9 mouse cellular contexts compared by ENCODE assay signal in genomic region chr7:102223883-102224738, GRCm38 (mm10). TPM values are rescaled to one million over a fixed set of nuclear protein-coding genes. Genes with fewer than 3 reads are reported as not detected.
DNase-seq lines count a peak whose midpoint lies in the region; ATAC-seq lines count a peak whose summit lies in the region.
"Had no signal": no experiment of that assay in that cellular context is flagged by ENCODE, and none has a peak within 500 bp of the region (broad histone marks: within the 10 kb centered on the region; RNA-seq: fewer than 3 reads in every experiment).

No protein-coding gene starts in this region.

- 84% methylated on average over 5 of the region's 5 CpGs for WGBS in heart, embryonic 15.5 days
- WGBS in liver, embryonic 13.5 days (ENCODE audit: insufficient replicate concordance): 74% methylated on average over 5 of the region's 5 CpGs

- H3K9ac ChIP-seq in heart, embryonic 15.5 days: no peak overlapping the region
- no peak overlapping the region for H3K9ac ChIP-seq in liver, embryonic 13.5 days

- H3K36me3 ChIP-seq in heart, embryonic 15.5 days: 0 out of 2 replicates have a peak, but pooled peaks cover 3% of the 10 kb centered on the region
- H3K36me3 ChIP-seq in liver, embryonic 13.5 days: 0 out of 2 replicates have a peak, but pooled peaks cover 4% of the 10 kb centered on the region

- no peak for ATAC-seq in heart, embryonic 15.5 days (replicated peaks; ENCODE audit: insufficient number of reproducible peaks, insufficient read depth, low FRiP score, low read depth)
- no peak for ATAC-seq in liver, embryonic 13.5 days (ENCODE audit: low read depth)
- no peak for ATAC-seq in monocyte, adult 5-6 weeks (replicated peaks; ENCODE audit: insufficient number of reproducible peaks, low FRiP score, low TSS enrichment, poor library complexity, severe bottlenecking)

- 0 out of 2 replicates have a peak overlapping the region, but pooled peaks have one; percentile 83 for H3K4me2 ChIP-seq in heart, embryonic 15.5 days
- peak overlapping the region; percentile 89 for H3K4me2 ChIP-seq in liver, embryonic 13.5 days

- peaks cover 6% of the 10 kb centered on the region for H3K4me1 ChIP-seq in heart, embryonic 15.5 days (replicated peaks)
- peaks cover 26% of the 10 kb centered on the region for H3K4me1 ChIP-seq in liver, embryonic 13.5 days (replicated peaks)

- no peak overlapping the region for H3K4me3 ChIP-seq in heart, embryonic 15.5 days
- no peak overlapping the region for H3K4me3 ChIP-seq in liver, embryonic 13.5 days (replicated peaks)

- no peak overlapping the region for H3K27ac ChIP-seq in heart, embryonic 15.5 days
- no peak overlapping the region for H3K27ac ChIP-seq in liver, embryonic 13.5 days

- no peaks in the 10 kb centered on the region for H3K27me3 ChIP-seq in heart, embryonic 15.5 days
- H3K27me3 ChIP-seq in liver, embryonic 13.5 days: no peaks in the 10 kb centered on the region
- H3K27me3 ChIP-seq: CH12.LX had no signal

- DNase-seq in heart, adult 9 months (ENCODE audit: low spot score in 2 of 2): no peak
- peak; percentile 2 for DNase-seq in right cerebral cortex, postnatal 25 days
- no peak for DNase-seq in right cerebral cortex, adult 2 months (ENCODE audit: low spot score in 2 of 2)
- no peak for DNase-seq in liver, embryonic 13.5 days
- DNase-seq in left cerebral cortex, adult 18-20 months (ENCODE audit: low spot score in 2 of 2): no peak
- DNase-seq in embryo, embryonic 10 days (ENCODE audit: low spot score): no peak

- no peaks in the 10 kb centered on the region for H3K9me3 ChIP-seq in heart, embryonic 15.5 days (replicated peaks)
- no peaks in the 10 kb centered on the region for H3K9me3 ChIP-seq in liver, embryonic 13.5 days (replicated peaks)

RNA-seq across cellular contexts. Expression of gene Pgap2, which starts 14.1 kb away (rescaled TPM):
- polyA plus RNA-seq in heart, embryonic 15.5 days (2015; fragmentation: Nextera tagmentation; extraction: Ambion mirVana): 50.8 and 59.0 TPM in 2 replicates
- 23.3 and 27.3 TPM in 2 replicates for polyA plus RNA-seq in liver, embryonic 13.5 days (2015; fragmentation: Nextera tagmentation; extraction: Ambion mirVana)
- 10 to 100 TPM; 20.5 to 21.2 TPM for total RNA-seq in left cerebral cortex, adult 18-20 months (2021)
- total RNA-seq in monocyte, adult 5-6 weeks (2017): 14.2 to 22.1 TPM (median 16.5 TPM) in 3 replicates

RNA-seq across cellular contexts. Expression of gene Nup98, which starts 14.1 kb away (rescaled TPM):
- polyA plus RNA-seq in heart, embryonic 15.5 days (2015; fragmentation: Nextera tagmentation; extraction: Ambion mirVana): 17.8 and 22.0 TPM in 2 replicates
- 16.9 and 20.7 TPM in 2 replicates for polyA plus RNA-seq in liver, embryonic 13.5 days (2015; fragmentation: Nextera tagmentation; extraction: Ambion mirVana)
- 10 to 100 TPM; 43.3 to 45.6 TPM for total RNA-seq in left cerebral cortex, adult 18-20 months (2021)
- 67.0 to 71.8 TPM (median 71.7 TPM) in 3 replicates for total RNA-seq in monocyte, adult 5-6 weeks (2017)

RNA-seq across cellular contexts. Expression of gene Rhog, which starts 31.7 kb away (rescaled TPM):
- 37.6 and 53.6 TPM in 2 replicates for polyA plus RNA-seq in heart, embryonic 15.5 days (2015; fragmentation: Nextera tagmentation; extraction: Ambion mirVana)
- 56.0 and 58.2 TPM in 2 replicates for polyA plus RNA-seq in liver, embryonic 13.5 days (2015; fragmentation: Nextera tagmentation; extraction: Ambion mirVana)
- 10 to 100 TPM; 21.7 to 22.5 TPM for total RNA-seq in left cerebral cortex, adult 18-20 months (2021)
- total RNA-seq in monocyte, adult 5-6 weeks (2017): 46.7 to 78.6 TPM (median 62.1 TPM) in 3 replicates

RNA-seq across cellular contexts. Expression of gene Stim1, which starts 43.5 kb away (rescaled TPM):
- polyA plus RNA-seq in heart, embryonic 15.5 days (2015; fragmentation: Nextera tagmentation; extraction: Ambion mirVana): 14.7 and 16.5 TPM in 2 replicates
- polyA plus RNA-seq in liver, embryonic 13.5 days (2015; fragmentation: Nextera tagmentation; extraction: Ambion mirVana): 13.3 and 15.0 TPM in 2 replicates
- 10 to 100 TPM; 74.4 to 80.5 TPM for total RNA-seq in left cerebral cortex, adult 18-20 months (2021)
- 46.8 to 79.7 TPM (median 51.0 TPM) in 3 replicates for total RNA-seq in monocyte, adult 5-6 weeks (2017)
